ENCODE assay signal across 13 mouse cellular contexts in genomic region chr2:105797842-105798241, GRCm38 (mm10).
DNase-seq lines count a peak whose midpoint lies in the region; ATAC-seq and TF ChIP-seq lines count a peak whose summit lies in the region.
"Had no signal": no experiment of that assay in that cellular context is flagged by ENCODE, and none has a peak within 500 bp of the region (broad histone marks: within the 10 kb centered on the region; RNA-seq: fewer than 3 reads in every experiment).

No protein-coding gene starts in this region.

- intact Hi-C loops in heart, postnatal 36 days (cut with DNase I), result no loop called here

- no peak overlapping the region for H3K4me3 ChIP-seq in heart, embryonic 12.5 days
- H3K4me3 ChIP-seq in lung, embryonic 14.5 days (ENCODE audit: low read depth, low read length), result no peak overlapping the region
- H3K4me3 ChIP-seq: heart, embryonic 15.5 days; intestine, embryonic 15.5 days; liver, embryonic 12.5 days had no signal

- peak; percentile 46 to 48 for DNase-seq in heart, adult 18-20 months
- peak; percentile 25 for DNase-seq in lung, embryonic 14.5 days
- no peak for DNase-seq in lung, postnatal 4 days
- DNase-seq in adipocyte (ENCODE audit: low spot score), result peak; percentile 83
- DNase-seq in heart, postnatal 36 days, result peak; percentile 6 to 22
- DNase-seq in urinary bladder, adult 2 months (ENCODE audit: low spot score), result no peak
- DNase-seq: forebrain, postnatal 0 days; layer of hippocampus, postnatal 36 days had no signal

- ATAC-seq in heart, embryonic 12.5 days (ENCODE audit: insufficient number of reproducible peaks, low FRiP score), result no peak
- no peak for ATAC-seq in lung, embryonic 14.5 days (ENCODE audit: insufficient read depth)
- ATAC-seq: forebrain, postnatal 0 days; intestine, embryonic 15.5 days; liver, embryonic 12.5 days had no signal

- H3K4me2 ChIP-seq in heart, embryonic 12.5 days, result no peak overlapping the region
- no peak overlapping the region for H3K4me2 ChIP-seq in lung, embryonic 14.5 days
- H3K4me2 ChIP-seq: heart, embryonic 15.5 days; intestine, embryonic 15.5 days; liver, embryonic 12.5 days had no signal

- H3K9me3 ChIP-seq in heart, embryonic 12.5 days (replicated peaks), result no peaks in the 10 kb centered on the region
- no peaks in the 10 kb centered on the region for H3K9me3 ChIP-seq in lung, embryonic 14.5 days (ENCODE audit: low read depth, low read length)
- H3K9me3 ChIP-seq: heart, embryonic 15.5 days; intestine, embryonic 15.5 days; liver, embryonic 12.5 days had no signal

- no peaks in the 10 kb centered on the region for H3K36me3 ChIP-seq in heart, embryonic 12.5 days
- H3K36me3 ChIP-seq in lung, embryonic 14.5 days (ENCODE audit: insufficient read depth), result no peaks in the 10 kb centered on the region
- H3K36me3 ChIP-seq: heart, embryonic 15.5 days; intestine, embryonic 15.5 days; liver, embryonic 12.5 days had no signal

- no peak overlapping the region for H3K27ac ChIP-seq in heart, embryonic 12.5 days (ENCODE audit: poor library complexity, severe bottlenecking)
- no peak overlapping the region for H3K27ac ChIP-seq in lung, embryonic 14.5 days (ENCODE audit: low read depth)
- H3K27ac ChIP-seq: heart, embryonic 15.5 days; intestine, embryonic 15.5 days; liver, embryonic 12.5 days; macrophage had no signal

- H3K27me3 ChIP-seq in heart, embryonic 12.5 days (replicated peaks), result no peaks in the 10 kb centered on the region
- H3K27me3 ChIP-seq in lung, embryonic 14.5 days (ENCODE audit: insufficient read depth, low read length), result no peaks in the 10 kb centered on the region
- H3K27me3 ChIP-seq: heart, embryonic 15.5 days; intestine, embryonic 15.5 days; liver, embryonic 12.5 days had no signal

- H3K4me1 ChIP-seq in heart, embryonic 12.5 days (replicated peaks), result no peaks in the 10 kb centered on the region
- H3K4me1 ChIP-seq in lung, embryonic 14.5 days (ENCODE audit: insufficient read depth), result no peaks in the 10 kb centered on the region
- H3K4me1 ChIP-seq: heart, embryonic 15.5 days; intestine, embryonic 15.5 days had no signal

- no peak overlapping the region for H3K9ac ChIP-seq in heart, embryonic 12.5 days
- H3K9ac ChIP-seq in lung, embryonic 14.5 days, result no peak overlapping the region
- H3K9ac ChIP-seq: forebrain, postnatal 0 days; heart, embryonic 15.5 days; intestine, embryonic 15.5 days; liver, embryonic 12.5 days had no signal

- TF ChIP-seq CTCF in lung, embryonic 14.5 days (IDR thresholded peaks at IDR 0.05; ENCODE audit: low read depth), result no peak

Comparison
In these comparisons a context has a peak if more than half of its experiments do, and no peak if none do; other contexts are left out.
1. DNase-seq: peak in heart, adult 18-20 months (2 of 2), lung, embryonic 14.5 days (single experiment), adipocyte (single experiment) and heart, postnatal 36 days (2 of 2); none in lung, postnatal 4 days (0 of 2) and urinary bladder, adult 2 months (single experiment).